Mouse (Mus musculus): ENCODE measurements around the gene Cd36. TPM values are rescaled to one million over a fixed set of nuclear protein-coding genes. Genes with fewer than 3 reads are reported as not detected.
"Not testable (repeated sequence)": the region's sequence is repeated elsewhere in the genome, so short reads cannot be mapped to it uniquely, and the experiment has no call there.

The Cd36 gene
- 2.1 and 3.2 TPM in 2 replicates for polyA plus RNA-seq (2015; fragmentation: Nextera tagmentation; extraction: Ambion mirVana)

DNA sequence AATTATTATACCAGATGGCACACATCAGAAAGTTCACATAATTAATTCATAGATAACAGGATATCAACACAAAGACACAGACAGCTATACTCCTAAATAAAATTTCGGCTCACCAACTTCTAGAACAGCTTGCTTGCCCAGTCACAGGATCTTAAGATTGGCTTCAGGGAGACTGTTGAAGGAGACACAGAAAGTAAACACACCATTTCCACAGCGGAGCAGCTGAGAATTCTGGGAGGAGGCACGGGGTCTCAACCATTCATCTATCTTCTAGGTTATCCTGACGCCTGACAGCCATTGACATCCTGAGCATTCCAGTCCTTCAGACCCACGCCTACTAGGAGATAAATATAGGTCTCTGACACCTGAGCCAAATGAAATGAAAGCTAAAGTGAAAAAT lies at the start of gene Cd36:
Cd36 (minus strand) TSS at position 204 of the 400 bp plus-strand sequence.
- Histone ChIP-seq H3K36me3 (replicated peaks) (no peaks in the 10 kb centered on the region), H3K27me3 (replicated peaks) (no peaks in the 10 kb centered on the region), H3K9ac (no peak within 1 kb of the TSS), H3K4me1 (no peaks in the 10 kb centered on the region), H3K27ac (no peak within 1 kb of the TSS), H3K9me3 (no peaks in the 10 kb centered on the region), H3K4me3 (no peak within 1 kb of the TSS), H3K4me2 (no peak within 1 kb of the TSS)
- WGBS: 71% methylated on average over 5 of the region's 5 CpGs
- ATAC-seq (replicated peaks): no peak

DNA sequence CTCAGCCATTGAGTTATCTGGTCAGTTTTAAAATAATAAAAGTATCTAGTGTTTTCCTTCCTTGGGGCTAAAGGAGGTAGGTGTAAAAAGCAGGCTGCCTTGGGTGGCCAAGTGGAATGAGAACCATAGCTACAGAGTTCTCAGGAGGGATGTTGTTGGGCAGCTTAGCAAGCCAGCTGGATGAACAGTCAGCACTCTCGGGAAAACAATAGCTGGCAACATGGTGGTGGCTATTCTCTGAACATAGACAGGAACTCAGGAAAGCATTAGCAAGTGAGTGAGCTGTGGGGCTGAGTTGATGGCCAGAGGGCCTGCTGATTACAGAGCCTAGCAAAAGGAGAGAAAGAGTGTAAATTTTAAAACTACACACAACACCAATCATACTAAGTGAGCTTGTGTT lies 45.9 kb upstream of the Cd36 start:
- H3K9me3 ChIP-seq: no peaks in the 10 kb centered on the region
- H3K4me1 ChIP-seq: no peaks in the 10 kb centered on the region
- 60% methylated on average over 1 of the region's 1 CpGs for WGBS
- no peak overlapping the region for H3K4me3 ChIP-seq
- no peak overlapping the region for H3K27ac ChIP-seq
- no peaks in the 10 kb centered on the region for H3K27me3 ChIP-seq (replicated peaks)
- no peak overlapping the region for H3K4me2 ChIP-seq
- H3K36me3 ChIP-seq (replicated peaks): no peaks in the 10 kb centered on the region
- H3K9ac ChIP-seq: no peak overlapping the region
- no peak for ATAC-seq (replicated peaks)

DNA sequence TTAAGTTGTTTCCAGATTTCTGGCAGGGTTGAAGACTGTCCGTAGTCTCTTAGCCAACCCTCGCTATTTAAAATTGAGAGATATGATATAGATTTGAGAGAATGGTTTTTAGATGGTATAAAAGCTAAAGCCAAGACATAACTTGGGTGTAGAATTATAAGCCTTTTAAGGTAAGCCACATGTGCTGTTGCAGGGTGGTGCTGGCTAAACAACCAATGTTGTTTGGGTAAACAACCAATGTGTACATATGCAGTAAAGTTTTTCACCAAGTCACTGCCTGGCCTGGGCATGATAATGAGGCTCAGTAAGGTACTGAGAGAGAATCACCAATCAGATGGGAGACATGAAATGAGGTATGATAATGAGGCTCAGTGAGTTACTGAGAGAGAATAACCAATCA lies 43.0 kb upstream of the Cd36 start:
- H3K27me3 ChIP-seq (replicated peaks); H3K9ac ChIP-seq; H3K4me3 ChIP-seq; H3K9me3 ChIP-seq; H3K4me2 ChIP-seq; H3K36me3 ChIP-seq (replicated peaks); ATAC-seq (replicated peaks); H3K4me1 ChIP-seq; H3K27ac ChIP-seq: not testable (repeated sequence)
- WGBS: 96% methylated on average over 2 of the region's 2 CpGs

DNA sequence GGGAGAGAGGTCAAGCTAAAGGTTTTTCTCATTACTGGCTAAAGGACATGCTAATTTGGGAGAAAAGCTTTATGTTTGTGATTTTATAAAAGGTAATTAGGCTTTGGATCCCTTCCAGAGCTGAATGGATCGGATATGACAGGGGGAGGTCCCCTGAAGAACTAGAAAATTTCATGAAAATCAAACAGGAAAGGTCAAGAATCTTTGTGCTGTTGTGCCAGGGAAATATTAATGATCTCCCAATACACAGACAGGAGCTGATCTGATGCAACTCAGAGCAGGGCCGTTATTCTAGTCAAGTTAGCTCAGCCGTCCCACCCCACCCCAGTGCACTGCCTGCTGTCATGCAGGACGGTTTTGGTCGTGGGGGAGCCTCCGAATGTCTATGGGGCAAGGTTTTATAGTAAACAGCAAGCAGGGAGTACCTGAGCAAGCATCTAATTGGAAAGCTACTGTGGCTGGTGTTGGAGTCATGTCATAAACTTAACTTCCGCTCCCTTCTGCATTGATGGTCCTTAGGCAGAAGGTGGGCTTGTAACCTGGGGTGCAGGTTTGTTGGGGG lies 40.5 kb upstream of the Cd36 start:
- H3K4me2 ChIP-seq: no peak overlapping the region
- H3K9ac ChIP-seq: no peak overlapping the region
- no peaks in the 10 kb centered on the region for H3K9me3 ChIP-seq
- 52% methylated on average over 7 of the region's 7 CpGs for whole genome bisulfite sequencing
- H3K4me3 ChIP-seq: no peak overlapping the region
- no peaks in the 10 kb centered on the region for H3K27me3 ChIP-seq (replicated peaks)
- ATAC-seq (replicated peaks): no peak
- no peaks in the 10 kb centered on the region for H3K4me1 ChIP-seq
- no peak overlapping the region for H3K27ac ChIP-seq
- no peaks in the 10 kb centered on the region for H3K36me3 ChIP-seq (replicated peaks)

DNA sequence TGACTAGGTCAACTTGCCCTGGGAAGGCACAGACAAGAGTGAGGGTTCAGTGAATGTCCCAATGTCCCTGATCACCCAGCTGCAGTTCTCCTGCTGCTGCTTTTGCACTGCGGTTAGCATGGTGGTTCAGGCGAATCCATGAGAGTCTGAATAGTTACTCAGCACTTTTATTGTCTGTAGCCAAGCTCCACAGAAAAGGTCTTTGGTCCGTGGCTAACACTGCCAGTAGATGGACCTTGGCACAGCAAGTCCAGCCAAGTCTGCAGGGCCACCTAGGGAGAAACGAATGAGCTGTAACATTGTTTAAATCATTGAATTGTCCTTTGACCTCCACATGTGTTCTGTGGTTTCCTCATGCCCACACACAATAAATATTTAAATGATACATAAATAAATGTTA lies 39.9 kb upstream of the Cd36 start:
- Histone ChIP-seq H3K27ac (no peak overlapping the region), H3K9ac (no peak overlapping the region), H3K4me2 (no peak overlapping the region), H3K27me3 (replicated peaks) (no peaks in the 10 kb centered on the region), H3K36me3 (replicated peaks) (no peaks in the 10 kb centered on the region), H3K4me1 (no peaks in the 10 kb centered on the region), H3K9me3 (no peaks in the 10 kb centered on the region), H3K4me3 (no peak overlapping the region)
- WGBS: 24% methylated on average over 4 of the region's 4 CpGs
- ATAC-seq (replicated peaks): no peak

- no peaks in the 10 kb centered on the region for H3K36me3 ChIP-seq (replicated peaks)
- no peak overlapping the region for H3K4me3 ChIP-seq
- no peak overlapping the region for H3K4me2 ChIP-seq
- no peak overlapping the region for H3K9ac ChIP-seq
- no peaks in the 10 kb centered on the region for H3K4me1 ChIP-seq
- no peaks in the 10 kb centered on the region for H3K27me3 ChIP-seq (replicated peaks)
- no peaks in the 10 kb centered on the region for H3K9me3 ChIP-seq
- 69% methylated on average over 2 of the region's 2 CpGs for WGBS
- H3K27ac ChIP-seq: no peak overlapping the region
- no peak for ATAC-seq (replicated peaks)
Measured at GRCm38 (mm10) chr5:17924085-17924518, 35.5 kb upstream of the Cd36 start.

DNA sequence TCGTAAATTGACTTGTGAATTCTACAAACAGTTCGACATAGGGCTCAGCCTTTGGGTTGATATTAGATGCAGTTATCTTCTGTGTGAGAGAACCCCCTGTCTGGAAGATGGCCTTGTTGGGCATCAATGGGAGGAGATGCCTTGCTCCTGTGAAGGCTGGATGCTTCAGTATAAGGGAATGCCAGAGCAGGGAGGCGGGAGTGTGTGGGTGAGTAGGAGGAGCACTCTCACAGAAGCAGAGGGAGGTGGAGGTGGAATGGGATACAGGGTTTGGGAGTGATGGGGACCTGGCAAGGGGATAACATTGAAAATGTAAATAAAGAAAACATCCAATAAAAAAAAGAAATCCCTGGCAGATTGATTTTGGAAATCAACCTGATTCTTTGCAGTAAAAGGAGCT lies 35.0 kb upstream of the Cd36 start:
- H3K36me3 ChIP-seq (replicated peaks): no peaks in the 10 kb centered on the region
- H3K27me3 ChIP-seq (replicated peaks): no peaks in the 10 kb centered on the region
- H3K9ac ChIP-seq: no peak overlapping the region
- H3K9me3 ChIP-seq: no peaks in the 10 kb centered on the region
- WGBS: 81% methylated on average over 3 of the region's 3 CpGs
- H3K4me1 ChIP-seq: no peaks in the 10 kb centered on the region
- H3K27ac ChIP-seq: no peak overlapping the region
- no peak overlapping the region for H3K4me3 ChIP-seq
- no peak overlapping the region for H3K4me2 ChIP-seq
- ATAC-seq (replicated peaks): no peak

DNA sequence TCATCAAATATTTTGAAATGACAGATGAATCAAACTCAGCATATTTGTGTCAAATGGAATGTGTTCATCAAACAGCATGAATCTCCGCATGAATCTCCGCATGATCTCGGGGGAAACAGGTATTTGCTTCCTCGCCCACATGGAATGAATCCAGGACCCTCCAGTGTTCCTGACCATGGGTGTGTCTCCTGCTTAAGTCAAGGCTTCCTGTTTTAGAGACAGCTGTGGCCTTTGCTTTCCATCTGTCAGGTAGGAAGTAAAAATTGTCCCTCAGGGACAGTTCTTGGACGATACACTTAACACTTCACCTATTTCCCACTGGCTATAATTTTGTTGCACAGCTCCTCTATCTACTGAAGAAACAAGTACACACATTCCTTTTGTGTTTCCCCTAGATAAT lies 30.4 kb upstream of the Cd36 start:
- no peak overlapping the region for H3K4me3 ChIP-seq
- H3K27me3 ChIP-seq (replicated peaks): no peaks in the 10 kb centered on the region
- no peak overlapping the region for H3K4me2 ChIP-seq
- no peaks in the 10 kb centered on the region for H3K4me1 ChIP-seq
- no peak overlapping the region for H3K9ac ChIP-seq
- no peak for ATAC-seq (replicated peaks)
- no peak overlapping the region for H3K27ac ChIP-seq
- WGBS: 82% methylated on average over 5 of the region's 5 CpGs
- H3K36me3 ChIP-seq (replicated peaks): no peaks in the 10 kb centered on the region
- H3K9me3 ChIP-seq: no peaks in the 10 kb centered on the region

DNA sequence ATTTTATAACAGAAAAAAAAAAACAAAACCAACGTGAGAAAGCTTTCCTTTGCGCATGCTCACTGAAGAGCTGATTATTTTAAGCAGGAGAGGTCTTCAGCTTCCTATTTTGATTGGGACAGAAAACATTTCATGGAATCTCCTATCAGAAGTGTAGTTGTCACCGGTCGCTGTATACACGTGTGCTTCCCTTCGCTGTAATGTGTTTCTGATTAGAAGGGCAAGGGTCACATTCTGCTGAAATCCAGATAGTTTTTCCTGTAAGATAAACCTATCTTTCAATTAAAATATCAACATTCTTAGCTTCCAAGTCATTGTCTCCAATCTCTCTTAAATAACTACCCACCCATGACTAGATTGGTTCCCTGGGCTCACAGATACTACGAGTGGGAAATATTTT lies 16.2 kb upstream of the Cd36 start:
- no peaks in the 10 kb centered on the region for H3K36me3 ChIP-seq (replicated peaks)
- WGBS: 80% methylated on average over 7 of the region's 7 CpGs
- ATAC-seq (replicated peaks): no peak
- no peak overlapping the region for H3K27ac ChIP-seq
- no peaks in the 10 kb centered on the region for H3K9me3 ChIP-seq
- H3K9ac ChIP-seq: no peak overlapping the region
- no peak overlapping the region for H3K4me3 ChIP-seq
- no peaks in the 10 kb centered on the region for H3K27me3 ChIP-seq (replicated peaks)
- no peaks in the 10 kb centered on the region for H3K4me1 ChIP-seq
- H3K4me2 ChIP-seq: no peak overlapping the region

DNA sequence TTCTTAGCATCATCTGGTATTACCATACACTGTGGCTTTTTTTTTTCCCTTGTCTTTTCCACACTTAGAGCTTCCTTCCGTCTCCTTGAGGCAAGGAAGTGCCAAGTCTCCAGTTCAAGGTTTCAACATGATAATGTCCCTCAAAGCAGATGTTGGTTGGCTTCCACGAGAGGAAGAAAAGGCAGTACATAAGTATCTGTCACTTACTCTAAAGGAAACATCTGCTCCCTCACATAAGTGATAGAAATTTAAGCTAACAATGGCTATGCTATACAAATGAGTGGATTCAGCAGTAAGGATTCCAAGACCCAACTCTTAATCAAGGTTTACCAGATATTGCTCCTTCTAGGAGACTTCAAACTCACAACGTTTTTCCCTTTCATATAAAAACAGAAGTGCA lies 10.3 kb upstream of the Cd36 start:
- no peak overlapping the region for H3K4me2 ChIP-seq
- no peaks in the 10 kb centered on the region for H3K36me3 ChIP-seq (replicated peaks)
- H3K27me3 ChIP-seq (replicated peaks): no peaks in the 10 kb centered on the region
- H3K4me3 ChIP-seq: no peak overlapping the region
- H3K9ac ChIP-seq: no peak overlapping the region
- no peaks in the 10 kb centered on the region for H3K4me1 ChIP-seq
- H3K9me3 ChIP-seq: no peaks in the 10 kb centered on the region
- WGBS: 73% methylated on average over 3 of the region's 3 CpGs
- no peak for ATAC-seq (replicated peaks)
- H3K27ac ChIP-seq: no peak overlapping the region

DNA sequence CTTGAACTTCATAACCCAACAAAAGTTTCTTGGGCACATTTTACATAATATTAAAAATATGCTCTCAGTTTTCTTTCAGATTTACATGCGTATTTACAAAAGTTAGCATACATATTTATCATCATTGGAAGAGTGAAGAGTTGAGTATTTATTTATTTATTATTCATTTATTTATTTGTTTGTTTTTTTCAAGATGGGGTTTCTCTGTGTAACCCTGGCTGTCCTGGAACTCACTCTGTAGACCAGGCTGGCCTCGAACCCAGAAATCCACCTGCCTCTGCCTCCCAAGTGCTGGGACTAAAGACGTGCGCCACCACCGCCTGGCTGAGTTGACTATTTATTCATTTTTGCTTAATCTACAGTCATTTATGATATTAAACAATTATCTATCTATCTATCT lies 9.0 kb upstream of the Cd36 start:
- H3K36me3 ChIP-seq (replicated peaks); H3K27me3 ChIP-seq (replicated peaks); ATAC-seq (replicated peaks); H3K9me3 ChIP-seq; H3K9ac ChIP-seq; H3K4me3 ChIP-seq; H3K4me1 ChIP-seq; H3K4me2 ChIP-seq; H3K27ac ChIP-seq: not testable (repeated sequence)
- WGBS: 94% methylated on average over 5 of the region's 5 CpGs

DNA sequence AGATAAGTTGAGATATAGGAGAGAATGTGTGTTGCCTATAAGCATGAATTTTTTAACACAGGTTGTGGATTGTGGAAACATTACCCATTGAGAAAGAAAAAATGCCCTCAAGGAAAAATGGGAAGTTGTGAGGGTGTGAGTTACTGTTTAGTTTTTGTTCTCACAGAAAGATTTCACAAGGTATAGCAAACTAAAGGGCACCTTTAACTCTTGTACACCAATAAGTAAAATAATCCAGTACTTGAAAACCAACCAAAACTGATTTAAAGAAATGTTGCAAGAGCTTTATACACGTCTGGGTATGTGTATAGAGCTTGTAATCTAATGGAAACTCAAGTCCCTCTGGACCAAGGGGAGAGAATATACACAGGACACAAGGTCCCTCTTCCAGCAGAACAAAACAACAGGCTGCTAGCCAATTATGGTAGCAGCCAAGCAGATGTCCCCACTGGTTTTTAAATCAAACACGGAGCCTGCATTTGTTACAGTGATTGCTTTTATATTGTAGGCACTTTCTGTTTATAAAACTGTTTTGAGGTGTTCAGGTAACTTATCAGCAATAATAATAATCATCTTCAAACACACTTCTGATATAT lies 5.1 kb upstream of the Cd36 start:
- H3K4me2 ChIP-seq: no peak overlapping the region
- WGBS: 64% methylated on average over 2 of the region's 2 CpGs
- H3K27me3 ChIP-seq (replicated peaks): no peaks in the 10 kb centered on the region
- H3K4me3 ChIP-seq: no peak overlapping the region
- no peak for ATAC-seq (replicated peaks)
- no peaks in the 10 kb centered on the region for H3K36me3 ChIP-seq (replicated peaks)
- H3K4me1 ChIP-seq: no peaks in the 10 kb centered on the region
- no peak overlapping the region for H3K27ac ChIP-seq
- H3K9ac ChIP-seq: no peak overlapping the region
- H3K9me3 ChIP-seq: no peaks in the 10 kb centered on the region

- Histone ChIP-seq H3K36me3 (replicated peaks) (no peaks in the 10 kb centered on the region), H3K9me3 (no peaks in the 10 kb centered on the region), H3K27ac (no peak overlapping the region), H3K4me3 (no peak overlapping the region), H3K27me3 (replicated peaks) (no peaks in the 10 kb centered on the region), H3K9ac (no peak overlapping the region), H3K4me2 (no peak overlapping the region), H3K4me1 (no peaks in the 10 kb centered on the region)
- WGBS: 88% methylated on average over 1 of the region's 1 CpGs
- ATAC-seq (replicated peaks): no peak
Measured at GRCm38 (mm10) chr5:17889291-17889690, 690 bp upstream of the Cd36 start.
